Mouse (Mus musculus): ENCODE measurements around the gene Tom1. TPM values are rescaled to one million over a fixed set of nuclear protein-coding genes. Genes with fewer than 3 reads are reported as not detected.

The Tom1 gene
- polyA plus RNA-seq, 1 experiment from 2014 or later: 39.3 TPM

DNA sequence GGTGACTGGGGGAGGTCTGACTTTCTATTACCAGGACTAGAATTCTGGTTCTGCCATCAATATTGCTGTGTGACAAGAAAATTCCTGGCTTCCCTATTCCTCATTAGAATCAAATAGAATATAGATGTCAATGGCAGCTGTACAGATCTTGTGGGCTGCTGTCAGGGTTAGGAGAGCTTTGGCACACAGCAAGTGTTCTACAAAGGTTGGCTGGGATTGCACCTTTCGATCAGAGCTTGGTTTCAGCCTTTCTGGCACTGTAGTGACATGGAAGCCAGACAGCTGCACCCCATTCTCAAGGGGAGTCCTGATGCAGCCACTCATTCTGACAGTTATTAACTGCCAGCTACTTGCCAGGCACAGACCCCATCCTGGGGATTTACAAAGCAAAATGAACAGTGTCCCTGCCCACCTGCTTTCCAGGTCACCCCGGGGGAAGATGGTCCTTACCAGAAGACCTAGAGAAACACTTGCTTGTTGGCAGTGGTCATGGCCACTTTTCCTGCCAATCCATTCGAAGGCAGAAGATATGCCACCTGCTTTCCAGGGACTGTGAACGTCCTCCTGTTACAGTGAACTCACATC, 57.4 kb downstream of the Tom1 start:
- Histone ChIP-seq H3K27ac (ENCODE audit: poor library complexity, severe bottlenecking) (no peak overlapping the region), H3K9ac (no peak overlapping the region), H3K9me3 (replicated peaks) (no peaks in the 10 kb centered on the region), H3K4me1 (replicated peaks) (peaks cover 21% of the 10 kb centered on the region), H3K27me3 (replicated peaks) (no peaks in the 10 kb centered on the region), H3K36me3 (no peaks in the 10 kb centered on the region), H3K4me3 (no peak overlapping the region), H3K4me2 (no peak overlapping the region)
- WGBS: 72% methylated on average over 4 of the region's 4 CpGs
- no peak for ATAC-seq (ENCODE audit: insufficient number of reproducible peaks, low FRiP score)

DNA sequence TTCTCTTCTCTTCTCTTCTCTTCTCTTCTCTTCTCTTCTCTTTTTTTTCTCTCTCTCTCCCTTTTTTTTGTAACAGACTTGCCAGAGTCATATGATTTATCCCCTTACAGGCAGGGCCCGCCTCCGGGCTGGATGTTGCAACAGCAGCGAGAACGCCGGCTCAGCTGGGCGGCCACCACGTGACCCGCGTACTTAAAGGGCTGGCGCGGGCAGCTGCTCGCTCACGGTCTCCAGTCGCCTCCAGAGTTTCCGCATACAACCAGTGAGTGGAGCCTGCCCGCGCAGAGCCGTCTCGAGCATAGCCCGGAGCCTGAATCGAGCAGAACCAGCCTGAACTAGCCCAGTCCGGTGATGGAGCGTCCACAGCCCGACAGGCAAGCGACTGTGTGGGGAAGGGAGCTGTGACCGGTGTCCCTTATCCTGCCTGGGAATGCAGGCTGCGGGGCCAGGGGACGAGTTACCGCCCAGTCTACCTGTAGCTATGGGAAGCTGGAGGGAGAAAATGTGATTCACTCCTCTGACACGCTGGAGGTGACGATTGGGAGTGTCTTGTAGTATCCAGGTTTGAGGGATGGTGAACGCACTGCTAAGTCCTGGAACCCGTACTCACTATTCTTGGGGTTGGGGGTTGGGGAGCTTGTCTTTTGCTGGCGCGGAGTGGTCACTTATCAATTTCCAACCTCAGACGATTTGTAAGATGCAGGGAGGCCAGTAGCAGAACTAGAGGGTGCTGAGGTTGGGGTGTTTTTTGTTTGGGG, 60.1 kb downstream of the Tom1 start, which contains the start of gene Hmox1:
Gene Hmox1, plus strand, starts transcription at position 223 of the 758 bp plus-strand sequence.
- peak; percentile 89 for ATAC-seq (ENCODE audit: insufficient number of reproducible peaks, low FRiP score)
- Histone ChIP-seq H3K27ac (ENCODE audit: poor library complexity, severe bottlenecking) (0 out of 2 replicates have a peak within 1 kb of the TSS, but pooled peaks have one; percentile 6), H3K36me3 (peaks cover 25% of the 10 kb centered on the region), H3K4me1 (replicated peaks) (peaks cover 21% of the 10 kb centered on the region), H3K4me3 (peak within 1 kb of the TSS; percentile 81), H3K27me3 (replicated peaks) (no peaks in the 10 kb centered on the region), H3K9me3 (replicated peaks) (no peaks in the 10 kb centered on the region), H3K9ac (peak within 1 kb of the TSS; percentile 84), H3K4me2 (peak within 1 kb of the TSS; percentile 85)
- WGBS: under 1% methylated on average over 36 of the region's 36 CpGs

DNA sequence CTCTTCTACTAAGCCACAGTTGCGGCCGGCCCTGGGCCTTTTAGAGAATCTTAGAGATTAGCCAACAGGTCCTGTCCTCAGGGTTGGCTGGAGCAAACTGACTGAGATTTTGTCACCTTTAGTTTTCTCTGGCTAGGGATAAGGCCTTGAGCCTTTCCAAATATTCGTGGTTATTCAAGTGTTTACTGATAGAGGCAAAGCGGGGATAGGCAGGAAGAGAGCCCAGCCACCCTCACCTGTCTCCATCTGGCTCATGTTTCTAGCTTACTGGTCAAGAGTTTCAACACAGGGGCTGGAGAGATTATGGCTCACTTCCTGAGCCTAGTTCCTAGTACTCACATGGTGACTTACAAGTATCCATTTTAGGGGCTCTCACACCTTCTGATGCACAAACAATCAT, 69.5 kb downstream of the Tom1 start:
- Histone ChIP-seq H3K9me3 (replicated peaks) (no peaks in the 10 kb centered on the region), H3K4me1 (replicated peaks) (peaks cover 11% of the 10 kb centered on the region), H3K4me2 (no peak overlapping the region), H3K9ac (no peak overlapping the region), H3K27me3 (replicated peaks) (no peaks in the 10 kb centered on the region), H3K4me3 (no peak overlapping the region), H3K36me3 (peaks cover 21% of the 10 kb centered on the region), H3K27ac (ENCODE audit: poor library complexity, severe bottlenecking) (no peak overlapping the region)
- WGBS: 72% methylated on average over 4 of the region's 4 CpGs
- ATAC-seq (ENCODE audit: insufficient number of reproducible peaks, low FRiP score): no peak

DNA sequence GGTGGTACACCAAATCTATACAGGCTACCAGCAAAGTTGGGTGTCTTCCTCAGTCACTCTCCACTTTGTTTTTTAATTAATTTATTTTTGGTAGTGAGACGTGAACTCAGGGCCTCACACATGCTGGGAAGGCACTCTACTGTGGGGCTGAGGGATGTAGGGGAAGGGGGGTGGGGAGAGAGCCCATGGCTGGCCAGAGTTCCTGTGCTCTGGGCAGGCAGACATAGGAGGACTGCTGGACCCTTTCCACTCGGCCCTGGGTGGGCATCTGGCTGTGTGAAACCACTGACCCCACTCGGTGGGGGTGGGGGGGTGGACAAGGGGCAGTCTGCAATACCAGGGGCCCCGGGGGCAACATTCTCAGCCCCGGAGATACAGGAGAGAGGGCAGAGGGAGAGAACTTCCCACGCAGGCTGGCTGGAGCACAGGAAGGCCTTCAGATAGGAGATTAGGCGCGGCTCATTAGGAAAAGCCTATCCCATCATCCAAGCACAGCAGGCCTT, 69.9 kb downstream of the Tom1 start:
- Histone ChIP-seq H3K36me3 (peaks cover 17% of the 10 kb centered on the region), H3K4me3 (no peak overlapping the region), H3K4me2 (no peak overlapping the region), H3K27me3 (replicated peaks) (no peaks in the 10 kb centered on the region), H3K9ac (no peak overlapping the region), H3K27ac (ENCODE audit: poor library complexity, severe bottlenecking) (peak overlapping the region; percentile 53; the same call in 1 of the 2 replicates), H3K4me1 (replicated peaks) (peaks cover 11% of the 10 kb centered on the region), H3K9me3 (replicated peaks) (no peaks in the 10 kb centered on the region)
- ATAC-seq (ENCODE audit: insufficient number of reproducible peaks, low FRiP score): 0 out of 2 replicates have a peak, but pooled peaks have one; percentile 60
- WGBS: 32% methylated on average over 8 of the region's 8 CpGs

DNA sequence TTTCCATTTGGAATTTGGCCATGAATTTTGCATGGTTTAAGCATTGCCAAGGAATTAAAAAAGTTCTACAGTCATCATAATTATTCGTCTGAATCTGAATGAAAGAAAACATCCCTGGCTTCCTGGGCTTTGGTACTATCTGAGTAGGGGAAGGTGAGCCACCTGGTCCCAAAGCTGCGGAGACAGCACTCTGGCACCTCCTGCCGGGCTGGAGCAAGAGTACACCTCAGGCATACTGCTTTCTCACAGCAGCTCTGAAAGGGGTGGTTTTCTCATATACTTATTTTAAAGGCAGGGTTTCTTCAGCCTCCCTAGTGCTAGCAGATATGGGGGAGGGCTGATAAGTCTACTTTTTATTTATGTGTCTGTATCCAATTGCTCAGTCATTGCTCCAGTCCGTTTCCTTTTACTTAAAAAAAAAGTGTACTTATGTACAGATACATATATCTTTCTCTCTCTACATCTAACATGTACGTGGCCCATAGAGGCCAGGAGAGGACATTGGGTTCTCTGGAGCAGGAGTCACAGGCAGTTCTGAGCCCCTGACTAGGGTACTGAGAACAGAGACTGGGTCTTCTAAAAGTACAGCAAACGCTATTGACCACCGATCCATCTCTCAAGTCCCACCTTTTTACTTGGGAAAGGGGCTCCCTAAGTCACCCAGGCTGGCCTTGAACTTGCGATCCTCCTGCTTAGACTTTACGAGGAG, 75.2 kb downstream of the Tom1 start:
- peak overlapping the region; percentile 93 for H3K9ac ChIP-seq
- peak; percentile 74 for ATAC-seq (ENCODE audit: insufficient number of reproducible peaks, low FRiP score)
- H3K27me3 ChIP-seq (replicated peaks): no peaks in the 10 kb centered on the region
- peaks cover 29% of the 10 kb centered on the region for H3K4me1 ChIP-seq (replicated peaks)
- H3K36me3 ChIP-seq: peaks cover 29% of the 10 kb centered on the region
- peak overlapping the region; percentile 88 for H3K27ac ChIP-seq (ENCODE audit: poor library complexity, severe bottlenecking)
- no peaks in the 10 kb centered on the region for H3K9me3 ChIP-seq (replicated peaks)
- peak overlapping the region; percentile 88 for H3K4me2 ChIP-seq
- H3K4me3 ChIP-seq: peak overlapping the region; percentile 92
- 2% methylated on average over 9 of the region's 9 CpGs for WGBS

DNA sequence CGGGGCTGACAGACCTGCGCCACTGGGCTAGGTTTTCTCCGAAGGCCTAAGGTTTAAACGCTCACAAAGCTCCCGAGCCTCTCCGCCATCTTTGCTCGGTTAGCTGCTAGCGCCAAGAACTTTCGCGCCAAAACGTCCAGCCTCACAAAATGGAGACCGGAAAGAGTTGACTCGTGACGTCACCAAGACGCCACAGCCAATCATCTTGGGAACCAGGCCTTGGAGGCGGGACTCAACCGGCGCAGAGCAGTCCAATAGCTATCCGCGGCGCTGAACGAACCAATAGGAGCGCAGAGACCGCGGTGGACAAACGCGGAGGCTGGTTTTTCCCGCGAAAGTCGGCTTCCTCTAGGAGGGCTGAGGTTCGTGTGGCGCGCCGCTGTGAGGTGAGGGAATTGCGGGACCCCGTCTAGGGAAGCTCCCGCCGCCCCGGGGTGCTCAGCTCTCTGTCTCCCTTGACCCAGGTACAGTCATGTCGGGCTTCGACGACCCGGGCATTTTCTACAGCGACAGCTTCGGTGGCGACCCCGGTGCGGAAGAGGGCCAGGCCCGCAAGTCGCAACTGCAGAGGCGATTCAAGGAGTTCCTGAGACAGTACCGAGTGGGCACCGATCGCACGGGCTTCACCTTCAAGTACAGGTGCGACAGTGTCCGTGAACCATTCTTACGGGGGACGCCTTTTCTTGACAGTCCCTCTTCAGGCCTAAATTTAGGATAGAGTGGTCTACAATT, 75.9 kb downstream of the Tom1 start, which contains the start of gene Mcm5:
Gene Mcm5, plus strand, starts transcription at position 334 of the 732 bp plus-strand sequence.
- Histone ChIP-seq H3K27me3 (replicated peaks) (no peaks in the 10 kb centered on the region), H3K27ac (ENCODE audit: poor library complexity, severe bottlenecking) (peak within 1 kb of the TSS; percentile 88), H3K4me3 (peak within 1 kb of the TSS; percentile 92), H3K9ac (peak within 1 kb of the TSS; percentile 93), H3K4me2 (peak within 1 kb of the TSS; percentile 88), H3K36me3 (peaks cover 37% of the 10 kb centered on the region), H3K9me3 (replicated peaks) (no peaks in the 10 kb centered on the region), H3K4me1 (replicated peaks) (peaks cover 23% of the 10 kb centered on the region)
- under 1% methylated on average over 59 of the region's 59 CpGs for WGBS
- peak; percentile 98 for ATAC-seq (ENCODE audit: insufficient number of reproducible peaks, low FRiP score)

DNA sequence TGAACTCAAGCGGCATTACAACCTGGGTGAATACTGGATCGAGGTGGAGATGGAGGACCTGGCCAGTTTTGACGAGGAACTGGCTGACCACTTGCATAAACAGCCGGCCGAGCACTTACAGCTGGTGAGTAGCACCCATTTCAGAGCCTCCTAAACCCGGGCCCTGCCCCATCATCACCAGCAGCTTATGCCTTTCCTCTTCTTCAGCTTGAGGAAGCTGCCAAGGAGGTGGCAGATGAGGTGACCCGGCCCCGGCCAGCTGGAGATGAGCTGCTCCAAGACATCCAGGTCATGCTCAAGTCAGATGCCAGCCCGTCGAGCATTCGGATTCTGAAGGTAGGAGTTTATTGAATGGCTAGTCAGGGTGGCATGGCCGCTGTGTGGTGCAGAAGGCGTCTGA, 76.6 kb downstream of the Tom1 start:
- WGBS: 14% methylated on average over 13 of the region's 13 CpGs
- ATAC-seq (ENCODE audit: insufficient number of reproducible peaks, low FRiP score): no peak
- no peak overlapping the region for H3K27ac ChIP-seq (ENCODE audit: poor library complexity, severe bottlenecking)

DNA sequence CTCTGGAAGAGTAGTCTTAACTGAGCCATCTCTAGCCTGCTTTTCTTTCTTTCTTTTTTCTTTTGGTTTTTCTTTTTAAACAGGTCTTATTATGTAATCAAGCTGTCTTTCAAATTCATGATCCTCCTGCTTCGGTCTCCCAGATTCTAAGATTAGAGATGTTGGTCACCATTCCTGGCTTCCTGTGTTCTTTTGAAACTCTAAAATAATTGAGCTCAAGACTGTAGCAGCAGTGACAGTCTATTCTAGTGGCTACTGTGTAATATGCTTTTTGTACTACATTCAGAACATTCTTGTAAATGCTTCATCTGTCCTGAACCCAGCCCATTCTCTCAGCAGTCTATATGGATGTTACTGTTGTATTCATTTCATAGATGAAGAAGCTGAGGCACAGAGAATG, 85.0 kb downstream of the Tom1 start:
- WGBS: 97% methylated on average over 1 of the region's 1 CpGs
- no peak overlapping the region for H3K9ac ChIP-seq
- no peak overlapping the region for H3K4me3 ChIP-seq
- no peak overlapping the region for H3K4me2 ChIP-seq
- H3K27me3 ChIP-seq (replicated peaks): no peaks in the 10 kb centered on the region
- H3K9me3 ChIP-seq (replicated peaks): no peaks in the 10 kb centered on the region
- H3K36me3 ChIP-seq: peaks cover 98% of the 10 kb centered on the region
- no peak for ATAC-seq (ENCODE audit: insufficient number of reproducible peaks, low FRiP score)
- no peak overlapping the region for H3K27ac ChIP-seq (ENCODE audit: poor library complexity, severe bottlenecking)
- H3K4me1 ChIP-seq (replicated peaks): no peaks in the 10 kb centered on the region

More for the DNA sequence above, 76.6 kb downstream of the Tom1 start:
- Histone ChIP-seq H3K36me3 (peaks cover 44% of the 10 kb centered on the region), H3K4me2 (peak overlapping the region; percentile 88), H3K9me3 (replicated peaks) (no peaks in the 10 kb centered on the region), H3K9ac (peak overlapping the region; percentile 81), H3K27me3 (replicated peaks) (no peaks in the 10 kb centered on the region), H3K4me3 (peak overlapping the region; percentile 92), H3K4me1 (replicated peaks) (peaks cover 23% of the 10 kb centered on the region)

DNA sequence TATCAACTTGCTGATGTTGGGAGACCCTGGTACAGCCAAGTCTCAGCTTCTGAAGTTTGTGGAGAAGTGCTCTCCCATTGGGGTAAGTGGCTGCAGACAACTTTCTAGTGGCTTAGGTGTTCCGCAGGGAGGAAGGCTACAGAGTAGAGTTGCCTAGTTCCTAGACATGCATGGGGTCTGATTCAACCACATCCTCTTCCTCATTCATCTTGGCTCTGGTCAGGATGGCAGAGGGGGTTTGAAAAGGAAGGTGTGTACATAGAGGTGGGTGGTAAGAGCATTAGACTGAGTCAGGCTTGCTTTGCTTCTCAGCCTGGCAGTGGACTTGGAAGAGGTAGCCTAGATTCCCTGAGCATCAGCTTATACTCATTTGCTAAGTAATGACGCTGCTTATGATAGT, 85.8 kb downstream of the Tom1 start:
- WGBS: 96% methylated on average over 2 of the region's 2 CpGs
- no peak overlapping the region for H3K4me2 ChIP-seq
- peaks cover 97% of the 10 kb centered on the region for H3K36me3 ChIP-seq
- no peaks in the 10 kb centered on the region for H3K4me1 ChIP-seq (replicated peaks)
- H3K9ac ChIP-seq: no peak overlapping the region
- H3K27ac ChIP-seq (ENCODE audit: poor library complexity, severe bottlenecking): no peak overlapping the region
- no peaks in the 10 kb centered on the region for H3K27me3 ChIP-seq (replicated peaks)
- no peaks in the 10 kb centered on the region for H3K9me3 ChIP-seq (replicated peaks)
- ATAC-seq (ENCODE audit: insufficient number of reproducible peaks, low FRiP score): no peak
- no peak overlapping the region for H3K4me3 ChIP-seq

Data from heart, embryonic 12.5 days (tissue).